Mouse (Mus musculus) cerebellum, adult 8-10 months (tissue): ENCODE results near the gene Gpr156.
"Not testable (repeated sequence)": the region's sequence is repeated elsewhere in the genome, so short reads cannot be mapped to it uniquely, and the experiment has no call there.

Source experiments
- DNase-seq: peaks from one replicate; pipeline ENCODE4 v3.0.0; 2022

Gene Gpr156

GRCm38 (mm10) chr16:38004486-38005020 is 88.3 kb downstream of the Gpr156 start:
- DNase-seq: no peak

GRCm38 (mm10) chr16:38005471-38005870 is 89.2 kb downstream of the Gpr156 start:
- DNase-seq: no peak

GRCm38 (mm10) chr16:38008371-38008770 is 92.1 kb downstream of the Gpr156 start:
- DNase-seq: no peak

GRCm38 (mm10) chr16:38009041-38009825 is 92.9 kb downstream of the Gpr156 start:
- peak; percentile 13 for DNase-seq

- no peak for DNase-seq
Observed at GRCm38 (mm10) chr16:38011486-38011885, 95.2 kb downstream of the Gpr156 start.

- no peak for DNase-seq
Observed at GRCm38 (mm10) chr16:38012382-38012781, 96.1 kb downstream of the Gpr156 start.

- no peak for DNase-seq
Observed at GRCm38 (mm10) chr16:38012891-38013290, 96.6 kb downstream of the Gpr156 start.

GRCm38 (mm10) chr16:38014951-38015350 is 98.7 kb downstream of the Gpr156 start:
- DNase-seq: no peak

GRCm38 (mm10) chr16:38016928-38017524 is 100.7 kb downstream of the Gpr156 start:
- DNase-seq: no peak

- DNase-seq: no peak
Observed at GRCm38 (mm10) chr16:38017958-38018376, 101.7 kb downstream of the Gpr156 start.

- DNase-seq: no peak
Observed at GRCm38 (mm10) chr16:38032644-38033043, 116.3 kb downstream of the Gpr156 start.

- no peak for DNase-seq
Observed at GRCm38 (mm10) chr16:38033071-38033470, 116.8 kb downstream of the Gpr156 start.

GRCm38 (mm10) chr16:38038101-38038500 is 121.8 kb downstream of the Gpr156 start:
- DNase-seq: not testable (repeated sequence)

GRCm38 (mm10) chr16:38042160-38042559 is 125.9 kb downstream of the Gpr156 start:
- no peak for DNase-seq

GRCm38 (mm10) chr16:38044551-38044950 is 128.3 kb downstream of the Gpr156 start:
- DNase-seq: peak; percentile 61

- no peak for DNase-seq
Observed at GRCm38 (mm10) chr16:38047781-38048558, 131.7 kb downstream of the Gpr156 start.
